Mouse (Mus musculus): ENCODE data around the gene Fbxo46. TPM values are rescaled to one million over a fixed set of nuclear protein-coding genes. Genes with fewer than 3 reads are reported as not detected.
"Not testable (repeated sequence)": the region's sequence is repeated elsewhere in the genome, so short reads cannot be mapped to it uniquely, and the experiment has no call there.

The Fbxo46 gene
- total RNA-seq, 2 experiments from 2014 or later: 2.7 to 4.2 TPM

DNA sequence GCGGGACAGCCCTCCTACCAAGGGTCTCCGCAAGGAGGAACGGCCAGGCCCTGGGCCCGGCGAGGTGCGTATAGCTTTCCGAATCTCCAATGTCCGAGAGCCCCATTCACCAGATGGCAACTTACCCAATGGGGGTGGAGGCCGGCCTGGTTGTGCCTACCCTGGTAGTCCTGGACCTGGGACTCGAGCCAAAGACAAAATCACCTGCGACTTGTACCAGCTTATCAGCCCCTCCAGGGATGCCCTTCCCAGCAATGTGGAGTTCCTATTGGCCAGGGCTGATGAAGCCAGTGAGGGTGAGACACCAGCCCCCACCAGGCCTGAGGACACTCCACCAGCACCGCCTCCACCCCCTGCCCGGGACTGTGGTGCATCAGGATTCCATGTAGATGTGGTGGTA is 16.5 kb downstream of the Fbxo46 start:
- DNase-seq: no peak

DNA sequence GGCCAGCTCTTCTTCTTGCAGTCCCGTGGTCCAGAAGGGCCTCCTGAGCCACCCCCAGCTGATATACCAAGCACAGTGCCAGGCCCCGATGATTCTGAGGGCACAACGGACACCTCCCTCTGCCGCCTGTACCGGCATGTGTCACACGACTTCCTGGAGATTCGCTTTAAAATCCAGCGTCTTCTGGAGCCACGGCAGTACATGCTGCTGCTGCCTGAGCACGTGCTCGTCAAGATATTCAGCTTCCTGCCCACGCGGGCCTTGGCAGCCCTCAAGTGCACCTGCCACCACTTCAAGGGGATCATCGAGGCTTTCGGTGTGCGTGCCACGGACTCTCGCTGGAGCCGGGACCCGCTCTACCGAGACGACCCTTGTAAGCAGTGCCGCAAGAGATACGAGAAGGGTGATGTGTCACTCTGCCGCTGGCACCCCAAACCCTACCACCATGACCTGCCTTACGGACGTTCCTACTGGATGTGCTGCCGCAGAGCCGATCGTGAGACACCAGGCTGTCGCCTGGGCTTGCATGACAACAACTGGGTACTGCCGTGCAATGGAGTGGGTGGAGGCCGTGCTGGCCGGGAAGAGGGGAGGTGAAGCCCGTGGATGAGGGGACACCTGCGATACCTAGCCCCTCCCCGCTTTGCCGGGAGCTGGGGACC is 17.1 kb downstream of the Fbxo46 start:
- DNase-seq: no peak

DNA sequence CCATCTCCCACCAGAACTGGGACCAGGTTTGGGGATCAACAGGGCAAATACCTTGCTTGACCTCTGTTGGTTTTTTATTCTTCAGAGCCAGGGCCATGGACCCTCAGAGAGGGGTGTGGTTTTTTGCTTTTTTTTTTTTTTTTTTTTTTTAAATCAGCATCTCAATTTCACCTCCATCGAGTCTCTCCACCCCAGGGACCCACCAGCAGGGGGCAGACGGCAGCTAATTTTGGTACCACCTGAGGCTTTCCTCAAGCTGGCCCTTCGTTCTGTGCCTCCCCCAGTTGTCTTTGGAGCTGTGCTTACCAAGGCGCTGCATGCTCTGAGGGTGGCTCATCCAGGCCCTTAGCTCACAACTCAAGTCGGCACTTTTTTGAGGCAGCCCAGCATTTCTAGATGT is 17.7 kb downstream of the Fbxo46 start:
- peak; percentile 69 for DNase-seq

DNA sequence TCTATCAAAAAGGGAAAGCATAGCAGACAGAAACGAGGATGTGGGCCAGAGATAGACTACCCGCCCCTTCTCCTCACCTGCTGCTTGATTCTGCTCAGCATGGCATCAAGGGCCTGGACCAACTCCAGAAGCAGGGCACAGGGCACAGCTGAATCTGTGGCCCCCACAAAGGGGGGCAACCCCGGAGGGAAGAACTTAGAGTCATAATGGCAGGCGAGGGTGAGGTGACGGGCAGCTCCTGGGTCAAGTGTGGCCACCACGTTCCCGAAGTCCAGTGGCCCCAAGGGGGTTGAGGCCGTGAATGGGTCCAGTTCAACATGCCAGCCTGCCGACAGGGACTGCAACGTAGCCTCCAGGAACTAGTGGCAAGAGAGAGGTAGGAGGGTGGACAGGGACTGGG is 27.1 kb downstream of the Fbxo46 start:
- no peak for DNase-seq

DNA sequence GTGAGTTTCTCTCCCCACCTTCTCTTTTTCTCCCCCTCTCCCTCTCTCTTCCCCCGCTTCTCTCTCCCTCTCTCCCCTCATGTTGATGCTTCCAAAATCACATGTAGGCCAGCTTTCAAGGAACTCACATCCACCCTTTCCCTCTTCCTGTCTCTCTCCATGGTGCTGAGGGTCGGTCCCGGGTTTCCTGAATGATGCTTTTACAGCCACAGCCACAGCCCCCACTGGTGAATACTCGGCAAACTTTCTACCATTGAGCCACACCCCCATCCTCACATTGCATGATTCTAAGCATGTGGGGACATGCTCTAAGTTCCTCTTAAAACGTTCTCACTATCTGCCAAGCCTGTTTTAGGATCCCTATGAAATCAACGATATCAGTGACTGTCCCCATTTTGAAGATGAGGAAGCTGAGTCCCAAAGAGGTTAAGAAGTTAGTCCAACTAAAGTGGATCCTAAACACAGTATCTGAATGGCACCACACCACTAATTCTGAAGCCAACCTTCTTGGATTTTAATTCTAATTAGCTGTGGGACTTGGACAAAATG is 27.9 kb downstream of the Fbxo46 start:
- no peak for DNase-seq

DNA sequence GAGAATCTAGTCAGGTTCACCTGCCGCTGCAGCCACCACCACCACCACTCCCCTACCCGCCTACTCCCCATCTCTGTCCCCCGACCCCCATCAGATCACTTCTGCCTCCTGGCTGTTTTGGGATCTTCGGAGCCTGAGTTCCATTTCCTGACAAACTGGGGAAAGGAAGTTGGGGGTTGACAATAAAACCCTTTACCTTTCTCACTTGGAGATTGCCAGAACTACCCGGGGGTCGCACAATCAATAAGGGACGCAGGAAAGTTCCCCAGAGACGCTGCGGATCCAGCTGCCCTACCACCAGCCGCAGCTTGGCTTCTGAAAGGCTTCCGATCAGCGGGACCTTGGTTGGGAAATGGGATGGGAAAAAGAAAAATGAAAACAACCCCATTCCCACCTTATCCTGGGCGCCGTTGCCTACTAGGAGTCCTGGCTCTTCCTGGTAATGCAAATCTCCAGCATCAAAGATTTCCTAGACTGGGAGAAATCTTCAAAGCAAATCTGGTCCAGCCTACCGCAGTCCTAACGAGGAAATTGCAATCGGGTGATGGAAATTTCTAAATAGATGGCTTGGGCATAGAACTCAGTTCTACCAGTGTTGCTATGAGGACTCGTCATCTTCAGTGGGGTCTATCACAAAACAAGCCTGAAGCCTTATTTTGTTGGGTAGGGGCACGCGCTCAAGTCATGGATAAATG is 28.7 kb downstream of the Fbxo46 start:
- no peak for DNase-seq

DNA sequence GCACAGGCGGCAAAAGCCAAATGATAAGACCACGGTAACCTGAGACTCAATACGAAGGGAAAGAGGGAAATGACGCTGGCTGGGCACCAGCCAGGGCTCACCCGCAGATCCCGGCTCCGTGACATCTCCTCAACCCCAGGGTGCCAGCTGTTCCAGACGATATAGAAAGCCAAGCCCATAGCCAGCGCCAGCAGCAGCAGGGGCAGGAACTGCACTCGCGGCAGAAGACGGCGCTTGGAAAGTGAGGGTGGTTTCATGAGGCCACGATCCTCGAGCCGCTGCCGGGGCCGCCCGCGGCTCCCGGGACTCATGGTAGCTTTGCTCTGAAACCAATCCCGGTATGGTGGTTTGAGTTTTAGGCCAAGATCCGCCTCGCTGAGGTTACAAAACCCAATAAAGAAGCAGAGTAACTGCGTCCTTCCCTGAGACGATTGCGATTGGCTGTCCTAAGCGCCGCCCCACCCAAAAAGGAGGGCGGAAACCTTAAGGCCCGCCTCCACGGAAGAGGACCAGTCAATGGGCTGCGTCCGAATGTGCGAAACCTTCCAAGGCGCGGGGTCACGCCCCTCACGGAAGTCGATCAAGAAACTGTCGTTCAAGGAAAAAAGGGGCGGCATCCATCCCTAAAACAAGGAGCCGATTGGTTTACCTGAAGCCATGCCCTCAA is 29.3 kb downstream of the Fbxo46 start, which contains the start of gene Qpctl:
TSS of gene Qpctl (minus strand) at position 417 of the 667 bp plus-strand sequence.
- peak; percentile 94 for DNase-seq

DNA sequence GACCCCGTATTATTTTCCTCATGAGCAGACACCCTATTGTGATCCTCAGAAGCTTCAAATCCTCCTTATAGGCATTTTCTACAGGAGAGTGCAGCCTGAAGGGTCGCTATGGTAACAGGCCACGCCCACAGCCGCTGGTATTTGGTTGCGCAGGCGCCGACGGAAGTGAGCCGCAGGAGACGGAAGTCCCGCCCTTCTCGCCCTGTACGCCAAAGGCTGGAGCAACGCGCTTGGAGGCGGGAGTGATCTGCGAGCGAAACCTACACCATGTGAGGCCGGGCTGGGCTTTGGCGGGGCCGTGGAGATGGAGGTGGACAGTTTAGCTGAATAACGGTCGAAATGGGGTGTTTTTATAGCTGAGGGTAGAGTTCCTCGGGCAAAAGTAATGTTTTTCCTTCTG is 30.0 kb downstream of the Fbxo46 start, which contains the start of gene Snrpd2:
TSS of gene Snrpd2 (plus strand) at position 97 of the 400 bp plus-strand sequence.
- DNase-seq: peak; percentile 99

DNA sequence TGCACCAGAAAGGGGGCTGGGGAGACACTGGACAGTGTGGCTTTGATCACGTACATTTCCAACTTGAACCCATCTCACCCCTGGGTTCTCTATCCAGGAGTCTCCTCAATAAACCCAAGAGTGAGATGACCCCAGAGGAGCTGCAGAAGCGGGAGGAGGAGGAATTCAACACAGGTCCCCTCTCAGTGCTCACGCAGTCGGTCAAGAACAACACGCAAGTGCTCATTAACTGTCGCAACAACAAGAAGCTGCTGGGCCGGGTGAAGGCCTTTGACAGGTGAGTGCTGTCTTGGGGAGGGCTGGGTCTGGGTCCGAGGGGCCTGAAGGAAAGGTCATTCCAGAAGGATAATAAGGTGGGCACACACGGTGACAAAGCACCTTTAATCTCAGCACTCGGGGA is 31.5 kb downstream of the Fbxo46 start:
- not testable (repeated sequence) for DNase-seq

DNA sequence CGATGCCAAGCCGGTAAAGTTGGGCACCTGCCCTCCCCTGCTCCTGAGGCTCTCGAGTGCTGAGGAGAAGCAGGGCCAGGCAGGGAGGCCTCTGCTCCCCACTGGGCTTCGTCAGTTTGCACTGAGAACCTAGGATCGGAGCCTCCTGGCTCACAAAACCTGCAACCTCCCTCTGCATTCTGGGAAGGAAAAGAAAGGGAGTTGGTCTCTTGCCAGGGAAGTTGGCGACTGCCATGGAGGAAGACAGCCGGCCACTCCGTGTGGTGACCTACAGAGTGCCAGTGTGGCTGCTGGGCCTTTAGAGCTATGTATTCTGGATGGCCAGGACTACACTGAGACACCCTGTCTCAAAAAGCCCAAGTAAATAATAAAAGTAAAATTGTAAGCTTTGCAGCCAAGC is 35.1 kb downstream of the Fbxo46 start:
- DNase-seq: no peak

DNA sequence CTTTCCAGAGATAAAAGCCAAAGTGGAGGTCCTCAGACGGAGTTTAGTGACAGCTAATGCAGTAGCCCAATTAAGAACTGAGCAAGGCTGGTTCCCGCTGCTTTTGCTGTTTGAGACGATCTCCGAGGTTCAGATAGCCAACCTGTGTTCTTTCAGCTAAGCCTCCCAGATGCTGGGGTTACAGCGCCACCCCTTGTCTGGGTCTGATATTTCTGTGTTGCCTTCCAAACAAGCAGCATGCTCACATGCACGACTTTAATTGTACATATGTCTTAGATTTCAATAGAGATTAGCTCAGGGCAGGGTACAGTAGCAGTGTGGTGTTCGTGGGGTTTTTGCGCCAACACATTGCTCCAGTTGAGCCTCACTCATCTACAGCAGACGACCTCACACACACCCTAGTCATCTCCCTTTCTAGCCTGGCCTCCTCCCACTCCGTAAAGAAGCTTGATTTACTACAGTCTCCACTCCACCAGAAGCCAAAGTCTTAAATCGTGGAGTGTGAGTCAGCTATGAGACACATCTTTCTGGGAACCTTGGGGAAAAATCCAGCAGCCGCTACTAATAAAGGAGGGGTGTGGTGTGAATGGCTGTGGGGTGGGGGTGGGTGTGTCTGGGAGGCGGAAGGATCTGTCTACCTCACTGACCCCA is 36.3 kb downstream of the Fbxo46 start:
- peak; percentile 31 for DNase-seq

DNA sequence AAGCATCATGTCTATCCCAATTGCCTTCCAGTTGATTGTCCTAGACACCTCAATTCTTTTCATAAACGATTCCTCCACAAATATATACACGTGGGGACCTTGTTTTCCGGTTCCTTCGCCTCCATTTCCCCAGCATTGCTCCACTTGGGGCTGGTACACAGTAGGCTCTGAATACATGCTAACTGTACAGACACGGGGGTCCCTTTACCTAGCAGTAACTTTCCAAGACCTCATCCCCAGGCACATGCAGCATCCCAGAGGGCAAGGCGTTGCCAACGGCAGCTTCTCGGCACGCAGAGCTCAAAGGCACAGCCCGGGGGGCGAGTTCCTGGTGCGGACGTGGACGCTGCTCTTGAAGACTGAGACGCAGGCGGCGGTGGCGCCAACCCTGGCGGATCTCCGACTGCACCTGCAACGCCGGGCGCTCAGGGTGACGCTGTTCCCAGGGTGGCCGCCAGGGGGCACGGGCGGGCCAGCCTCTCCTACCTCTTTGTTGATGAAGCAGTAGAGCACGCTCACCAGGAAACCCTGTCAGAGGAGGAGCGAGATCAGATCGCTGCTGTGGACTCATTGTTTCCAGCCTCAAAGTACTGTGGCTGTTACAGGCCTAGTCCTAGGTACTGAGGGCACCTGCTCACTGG is 37.6 kb downstream of the Fbxo46 start:
- DNase-seq: peak; percentile 95

DNA sequence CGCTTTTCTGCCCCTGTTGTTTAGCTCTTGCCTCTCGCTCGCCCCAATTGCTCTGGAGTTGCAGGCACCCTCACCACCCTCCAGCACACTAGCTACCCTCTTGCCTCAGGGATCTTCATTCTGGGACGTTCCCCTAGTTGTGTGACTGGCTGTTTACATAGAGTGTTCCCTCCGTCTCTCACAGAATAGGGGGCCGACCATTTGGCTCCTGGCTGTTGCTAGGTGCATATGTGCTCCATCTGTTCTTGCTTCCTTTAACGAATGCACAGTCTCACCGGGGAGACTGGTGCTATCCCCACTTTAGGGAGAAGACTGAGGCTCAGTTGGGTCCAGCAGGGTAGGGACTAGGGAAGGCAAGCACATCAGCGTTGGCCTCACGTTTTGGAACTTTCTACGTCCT is 38.9 kb downstream of the Fbxo46 start:
- no peak for DNase-seq

DNA sequence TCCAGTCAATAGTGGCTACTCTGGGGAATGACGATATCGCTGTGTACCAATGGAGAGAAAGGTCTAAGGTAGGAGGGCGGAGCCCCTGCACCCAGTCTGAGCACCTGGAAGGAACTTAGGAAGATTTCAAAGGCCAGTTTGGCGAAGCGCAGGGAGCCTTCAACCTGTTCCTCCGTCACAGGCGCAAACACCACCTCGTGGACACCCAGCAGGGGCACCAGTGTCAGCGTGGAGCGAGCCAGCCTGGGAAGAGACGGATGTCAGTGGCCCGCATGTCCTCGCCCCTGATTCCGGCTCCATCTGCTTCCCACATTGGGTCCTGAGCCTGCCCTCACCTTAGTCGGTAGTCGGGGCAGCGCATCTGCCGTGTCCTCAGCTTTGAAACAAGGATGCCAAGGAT is 39.8 kb downstream of the Fbxo46 start:
- DNase-seq: no peak

DNA sequence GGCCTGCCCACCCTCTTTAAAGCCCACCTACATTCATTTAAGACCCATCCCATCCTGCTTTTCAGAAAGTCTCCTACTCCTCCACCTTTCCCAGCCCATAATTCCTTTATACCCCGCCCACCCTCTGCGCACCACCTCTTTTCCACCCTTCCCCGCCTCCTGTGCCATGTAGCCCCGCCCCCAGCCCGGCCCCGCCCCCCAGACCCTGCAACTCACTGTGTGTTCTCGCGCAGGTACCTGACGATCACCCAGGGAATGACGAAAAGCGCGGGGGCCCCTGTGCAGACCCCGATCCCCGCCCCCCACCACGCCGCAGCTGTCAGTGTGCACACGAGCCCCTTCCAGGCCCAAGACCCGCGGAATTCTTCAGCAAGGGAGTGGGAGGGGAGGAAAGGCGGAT is 40.5 kb downstream of the Fbxo46 start:
- no peak for DNase-seq

DNA sequence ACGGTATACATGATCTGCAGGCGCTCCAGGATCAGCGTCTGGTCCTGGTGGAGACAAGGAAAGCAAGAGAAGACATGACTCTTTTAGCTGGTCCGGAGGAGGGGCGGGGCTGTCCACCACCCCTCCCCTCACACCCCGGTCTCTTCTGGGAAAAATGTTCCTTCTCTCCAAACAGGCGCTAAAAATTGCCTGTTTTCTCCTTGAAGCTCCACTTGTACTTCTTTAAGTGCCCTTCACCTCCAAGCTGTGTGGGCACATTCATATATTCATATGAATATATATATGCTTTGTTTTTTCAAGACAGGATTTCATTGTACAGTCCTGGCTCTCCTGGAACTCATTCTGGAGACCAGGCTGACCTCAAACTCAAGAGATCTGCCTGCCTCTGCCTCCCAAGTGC is 43.3 kb downstream of the Fbxo46 start:
- DNase-seq: no peak

DNA sequence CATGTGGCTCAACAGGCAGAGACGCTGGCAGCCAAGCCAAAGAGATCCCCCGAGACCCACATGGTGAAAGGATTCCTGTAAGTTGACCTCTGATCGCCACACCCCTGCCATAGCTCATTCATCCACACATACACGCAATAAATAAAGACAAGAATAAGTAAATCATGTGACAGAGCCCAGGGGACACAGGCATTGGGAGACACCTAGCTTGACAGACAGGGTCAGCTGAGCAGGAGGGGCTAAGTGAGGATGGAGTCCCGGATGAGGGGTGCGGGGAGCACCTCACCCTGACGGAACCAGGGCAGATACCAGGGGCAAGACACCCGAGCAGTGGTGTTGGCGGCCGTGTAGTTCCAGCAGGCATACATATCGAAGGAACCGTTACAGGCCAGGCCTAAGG is 44.1 kb downstream of the Fbxo46 start:
- no peak for DNase-seq

DNA sequence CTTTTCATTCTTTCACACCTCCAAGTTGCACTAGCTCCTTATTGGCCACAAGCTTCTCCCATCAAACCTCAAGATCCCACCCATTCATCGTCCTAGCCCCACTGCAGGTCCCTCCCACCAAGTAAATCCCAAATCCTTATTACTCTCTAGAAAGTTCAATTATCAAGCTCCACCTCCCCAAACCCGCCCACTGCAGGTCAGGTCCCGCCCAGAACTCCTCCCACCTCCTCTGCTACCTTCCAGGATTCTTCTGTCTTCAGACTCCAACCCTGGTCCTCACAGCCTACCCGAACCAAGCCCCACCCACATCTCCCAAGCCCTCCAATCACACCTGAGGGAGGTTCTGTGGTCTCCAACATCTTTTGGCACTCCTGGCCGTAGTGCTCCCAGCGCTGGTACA is 44.5 kb downstream of the Fbxo46 start:
- no peak for DNase-seq

DNA sequence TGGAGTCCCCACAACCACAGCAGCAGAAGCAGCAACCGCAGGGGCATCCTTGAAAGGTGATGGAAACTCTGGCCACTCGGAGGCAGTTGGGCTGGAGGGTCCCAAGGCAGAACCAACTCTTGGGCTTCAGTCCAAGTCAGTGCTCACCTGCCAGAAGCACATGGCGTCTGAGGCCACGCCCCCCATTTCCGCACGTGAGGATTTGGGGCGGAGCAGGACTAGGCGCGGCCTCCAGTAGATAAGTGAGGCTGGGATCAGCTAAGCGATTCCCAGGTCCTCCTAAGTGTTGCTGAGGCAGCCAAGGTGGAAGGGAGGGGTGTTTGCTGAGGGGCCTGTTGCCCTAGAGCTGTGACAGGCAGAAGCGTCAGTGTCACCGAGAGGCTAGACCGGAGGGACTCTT is 45.3 kb downstream of the Fbxo46 start:
- DNase-seq: no peak

DNA sequence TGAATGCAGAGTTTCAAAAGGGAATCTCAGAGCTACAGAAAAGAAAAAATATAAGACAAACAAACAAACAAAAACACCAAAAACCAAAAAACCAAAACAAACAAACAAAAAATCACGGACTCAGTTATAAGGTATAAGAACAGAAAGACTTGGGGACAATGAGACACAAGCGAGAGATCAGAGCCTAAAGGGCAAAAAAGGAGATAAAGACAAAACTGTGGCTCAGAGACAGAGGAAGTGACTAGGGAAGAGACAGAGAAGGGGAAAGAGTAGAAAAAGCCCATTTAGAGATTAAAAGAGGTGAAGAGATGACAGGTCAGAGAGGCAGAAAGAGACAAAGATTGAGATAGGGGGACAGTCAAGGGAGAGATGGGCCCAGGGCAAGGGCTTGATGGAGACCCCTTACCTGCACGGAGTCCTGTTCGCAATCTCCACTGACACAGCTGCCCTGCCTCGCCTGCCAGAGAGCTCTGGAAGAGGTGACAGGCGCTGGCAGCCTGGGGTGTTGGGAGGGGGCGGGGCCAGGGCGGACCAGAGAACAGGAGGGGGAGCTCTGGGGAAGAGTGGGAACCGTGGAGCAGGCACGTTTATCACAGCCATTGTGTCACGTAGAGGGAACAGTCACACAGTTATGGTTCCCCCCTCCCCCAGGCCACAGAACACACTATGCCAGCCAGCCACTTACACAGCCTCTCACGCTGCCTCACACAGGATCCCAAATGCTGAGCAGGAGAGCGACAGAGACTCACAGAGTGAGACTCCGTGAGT is 46.2 kb downstream of the Fbxo46 start, which contains the start of gene Gipr:
TSS of gene Gipr (minus strand) at position 472 of the 768 bp plus-strand sequence.
- no peak for DNase-seq

DNA sequence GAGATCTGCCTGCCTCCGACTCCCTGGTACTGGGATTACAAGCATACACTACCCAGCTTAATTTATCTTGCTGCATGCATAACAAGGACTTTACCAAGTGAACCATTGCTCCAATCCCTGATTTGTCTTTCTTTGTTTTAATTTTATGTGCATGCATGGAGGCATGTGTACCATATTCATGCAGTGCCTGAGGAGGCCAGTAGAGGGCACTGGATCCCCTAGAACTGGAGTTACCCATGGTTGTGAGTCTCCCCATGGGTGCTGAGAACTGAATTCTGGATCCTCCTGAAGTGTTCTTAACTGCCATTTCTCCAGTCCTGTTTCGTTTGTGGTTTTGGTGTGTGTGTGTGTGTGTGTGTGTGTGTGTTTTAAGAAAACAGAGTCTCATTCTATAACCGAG is 47.3 kb downstream of the Fbxo46 start:
- no peak for DNase-seq

Data from gastrocnemius, postnatal 10 days (tissue).